Mouse (Mus musculus) stomach, postnatal 0 days (tissue): ENCODE measurements around the gene Ube2o.

Experiments
- CTCF ChIP-seq: IDR thresholded peaks from 2 replicates; pipeline ENCODE4 v1.5.1; 2016; ENCODE audit warnings: antibody characterized with exemption, low read depth, mild to moderate bottlenecking, moderate library complexity
- EP300 ChIP-seq: optimal IDR thresholded peaks from 2 replicates; pipeline ENCODE3; 2016; ENCODE audit warnings: antibody characterized with exemption

DNA sequence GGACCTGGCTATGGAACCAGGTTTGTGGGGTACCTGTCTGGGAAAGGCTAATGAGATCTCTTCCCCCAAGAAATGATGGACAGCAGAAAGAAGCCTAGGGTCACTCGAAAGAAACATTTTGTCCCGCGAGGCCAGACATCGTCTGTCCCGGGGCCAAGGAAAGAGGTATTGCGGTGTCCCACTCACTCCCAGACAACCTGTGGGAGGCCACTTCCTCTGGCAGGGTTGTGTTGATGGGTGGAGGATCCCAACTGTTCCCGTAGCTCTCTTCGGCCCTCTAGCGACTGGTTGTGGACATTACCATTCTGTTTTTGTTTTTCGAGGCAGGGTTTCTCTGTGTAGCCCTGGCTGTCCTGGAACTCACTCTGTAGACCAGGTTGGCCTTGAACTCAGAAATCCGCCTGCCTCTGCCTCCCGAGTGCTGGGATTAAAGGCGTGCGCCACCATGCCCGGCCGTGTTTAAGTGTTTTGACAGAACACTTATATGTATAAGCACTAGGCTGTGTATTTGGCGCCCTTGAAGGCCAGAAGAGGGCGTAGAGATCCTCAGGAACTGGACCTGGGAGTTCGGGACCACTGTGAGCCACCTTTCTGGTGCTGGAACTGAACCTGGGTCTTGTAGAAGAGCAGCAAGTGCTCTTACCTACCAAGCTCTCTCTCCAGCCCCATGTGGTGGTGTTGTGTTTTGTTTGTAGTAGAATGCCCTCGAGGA, 46.9 kb downstream of the Ube2o start:
- peak; percentile 90 for TF ChIP-seq CTCF
- TF ChIP-seq EP300: no peak
